Mouse (Mus musculus): Measurements from ENCODE around the gene D7Ertd443e. TPM values are rescaled to one million over a fixed set of nuclear protein-coding genes. Genes with fewer than 3 reads are reported as not detected.

The D7Ertd443e gene
- total and polyA plus RNA-seq, 3 experiments: 0.22 TPM; not detected in 2

DNA sequence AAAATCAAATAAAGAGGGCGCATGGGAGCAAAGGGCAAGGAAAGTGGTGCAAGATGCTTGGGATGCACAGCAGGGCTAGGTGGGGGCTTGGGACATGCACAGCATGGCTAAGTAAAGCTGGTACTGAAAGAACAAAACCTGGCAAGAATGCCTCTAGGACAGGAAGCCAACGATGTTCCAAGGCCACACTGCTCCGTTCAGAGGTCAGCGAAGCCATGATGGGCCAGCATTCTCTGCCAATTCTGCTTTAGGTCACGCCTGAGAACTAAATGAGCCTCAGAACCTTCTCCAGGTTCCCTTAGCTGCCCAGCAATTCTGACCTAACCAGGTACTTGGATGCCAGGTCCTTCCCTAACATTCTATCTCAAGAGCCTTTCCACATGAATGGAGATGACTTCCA, 13.2 kb downstream of the D7Ertd443e start:
- ATAC-seq (ENCODE audit: extremely low read depth, insufficient number of reproducible peaks, low FRiP score, poor library complexity, severe bottlenecking) (no peak), DNase-seq (ENCODE audit: low spot score) (no peak)
- Histone ChIP-seq H3K36me3 (replicated peaks) (no peaks in the 10 kb centered on the region), H3K9me3 (replicated peaks) (peaks cover 59% of the 10 kb centered on the region), H3K4me3 (ENCODE audit: low read depth, low read length) (no peak overlapping the region), H3K4me1 (ENCODE audit: insufficient read depth, low read depth, low read length) (no peaks in the 10 kb centered on the region), H3K27me3 (ENCODE audit: insufficient read depth, low read length) (no peaks in the 10 kb centered on the region)
- no peak for TF ChIP-seq GATA1 (IDR thresholded peaks at IDR 0.05; ENCODE audit: borderline replicate concordance, low read length)
- no peak for TF ChIP-seq POLR2AphosphoS5 (IDR thresholded peaks at IDR 0.05; ENCODE audit: insufficient replicate concordance, low read depth, low read length)
- TF ChIP-seq CTCF (IDR thresholded peaks at IDR 0.05; ENCODE audit: low read depth, low read length): no peak
- no peak for TF ChIP-seq GATA2 (IDR thresholded peaks at IDR 0.05; ENCODE audit: borderline replicate concordance, low read depth, low read length)
- TF ChIP-seq TAL1 (conservative IDR thresholded peaks at IDR 0.05; ENCODE audit: low read depth, low read length): no peak

GRCm38 (mm10) chr7:134369241-134369640, 16.2 kb downstream of the D7Ertd443e start:
- ATAC-seq (ENCODE audit: extremely low read depth, insufficient number of reproducible peaks, low FRiP score, poor library complexity, severe bottlenecking) (no peak), DNase-seq (ENCODE audit: low spot score) (no peak)
- Histone ChIP-seq H3K4me3 (ENCODE audit: low read depth, low read length) (no peak overlapping the region), H3K36me3 (replicated peaks) (no peaks in the 10 kb centered on the region), H3K9me3 (replicated peaks) (peaks cover 50% of the 10 kb centered on the region), H3K27me3 (ENCODE audit: insufficient read depth, low read length) (no peaks in the 10 kb centered on the region), H3K4me1 (ENCODE audit: insufficient read depth, low read depth, low read length) (no peaks in the 10 kb centered on the region)
- TF ChIP-seq GATA1 (IDR thresholded peaks at IDR 0.05; ENCODE audit: borderline replicate concordance, low read length): no peak
- no peak for TF ChIP-seq POLR2AphosphoS5 (IDR thresholded peaks at IDR 0.05; ENCODE audit: insufficient replicate concordance, low read depth, low read length)
- no peak for TF ChIP-seq TAL1 (conservative IDR thresholded peaks at IDR 0.05; ENCODE audit: low read depth, low read length)
- TF ChIP-seq CTCF (IDR thresholded peaks at IDR 0.05; ENCODE audit: low read depth, low read length): no peak
- no peak for TF ChIP-seq GATA2 (IDR thresholded peaks at IDR 0.05; ENCODE audit: borderline replicate concordance, low read depth, low read length)

DNA sequence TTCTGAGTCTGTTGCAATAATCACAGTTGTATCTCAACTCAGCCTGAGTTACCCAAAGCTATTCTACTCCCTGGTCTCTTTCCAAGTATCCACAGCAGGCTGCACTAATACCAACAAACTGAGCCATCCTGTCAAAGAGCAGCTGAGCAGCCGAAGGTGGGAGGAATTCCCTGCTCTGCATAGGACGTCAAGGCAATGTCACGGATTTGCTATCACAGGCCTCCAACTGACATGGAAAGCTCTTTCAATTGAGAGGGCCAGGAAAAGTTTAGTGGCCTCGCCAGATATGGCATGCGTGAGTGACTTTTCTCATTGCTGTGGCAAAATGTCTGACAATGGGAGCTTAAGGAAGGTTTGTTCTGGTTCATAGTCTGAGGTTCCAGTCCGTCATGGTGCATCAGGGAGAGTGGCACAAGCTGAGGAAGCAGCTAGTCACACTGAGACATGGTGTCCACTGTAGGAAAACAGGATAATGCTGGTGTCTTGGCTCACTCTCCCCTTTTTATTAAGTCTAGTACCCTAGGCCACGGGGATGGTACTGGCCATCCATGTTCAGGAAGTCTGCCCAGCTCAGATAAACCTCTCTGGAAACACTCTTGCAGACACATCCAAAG, 23.1 kb downstream of the D7Ertd443e start:
- Histone ChIP-seq H3K27me3 (ENCODE audit: insufficient read depth, low read length) (no peaks in the 10 kb centered on the region), H3K4me3 (ENCODE audit: low read depth, low read length) (no peak overlapping the region), H3K9me3 (replicated peaks) (peaks cover 51% of the 10 kb centered on the region), H3K36me3 (replicated peaks) (no peaks in the 10 kb centered on the region), H3K4me1 (ENCODE audit: insufficient read depth, low read depth, low read length) (no peaks in the 10 kb centered on the region)
- no peak for TF ChIP-seq POLR2AphosphoS5 (IDR thresholded peaks at IDR 0.05; ENCODE audit: insufficient replicate concordance, low read depth, low read length)
- no peak for TF ChIP-seq GATA1 (IDR thresholded peaks at IDR 0.05; ENCODE audit: borderline replicate concordance, low read length)
- TF ChIP-seq GATA2 (IDR thresholded peaks at IDR 0.05; ENCODE audit: borderline replicate concordance, low read depth, low read length): no peak
- no peak for TF ChIP-seq TAL1 (conservative IDR thresholded peaks at IDR 0.05; ENCODE audit: low read depth, low read length)
- TF ChIP-seq CTCF (IDR thresholded peaks at IDR 0.05; ENCODE audit: low read depth, low read length): no peak
- DNase-seq (ENCODE audit: low spot score) (no peak), ATAC-seq (ENCODE audit: extremely low read depth, insufficient number of reproducible peaks, low FRiP score, poor library complexity, severe bottlenecking) (no peak)

- H3K4me1 ChIP-seq (ENCODE audit: insufficient read depth, low read depth, low read length): no peaks in the 10 kb centered on the region
- ATAC-seq (ENCODE audit: extremely low read depth, insufficient number of reproducible peaks, low FRiP score, poor library complexity, severe bottlenecking) (no peak), DNase-seq (ENCODE audit: low spot score) (no peak)
- peaks cover 49% of the 10 kb centered on the region for H3K9me3 ChIP-seq (replicated peaks)
- H3K4me3 ChIP-seq (ENCODE audit: low read depth, low read length): no peak overlapping the region
- TF ChIP-seq POLR2AphosphoS5 (IDR thresholded peaks at IDR 0.05; ENCODE audit: insufficient replicate concordance, low read depth, low read length) (no peak), TAL1 (conservative IDR thresholded peaks at IDR 0.05; ENCODE audit: low read depth, low read length) (no peak)
- no peaks in the 10 kb centered on the region for H3K27me3 ChIP-seq (ENCODE audit: insufficient read depth, low read length)
- H3K36me3 ChIP-seq (replicated peaks): no peaks in the 10 kb centered on the region
These were observed 36.6 kb downstream of the D7Ertd443e start for GRCm38 (mm10) chr7:134348825-134349224.

GRCm38 (mm10) chr7:134342202-134342601, 43.3 kb downstream of the D7Ertd443e start:
- no peak for DNase-seq (ENCODE audit: low spot score)
- Histone ChIP-seq H3K9me3 (replicated peaks) (peaks cover 29% of the 10 kb centered on the region), H3K36me3 (replicated peaks) (no peaks in the 10 kb centered on the region), H3K27me3 (ENCODE audit: insufficient read depth, low read length) (no peaks in the 10 kb centered on the region), H3K4me1 (ENCODE audit: insufficient read depth, low read depth, low read length) (no peaks in the 10 kb centered on the region), H3K4me3 (ENCODE audit: low read depth, low read length) (no peak overlapping the region)
- TF ChIP-seq CTCF (IDR thresholded peaks at IDR 0.05; ENCODE audit: low read depth, low read length): no peak
- TF ChIP-seq TAL1 (conservative IDR thresholded peaks at IDR 0.05; ENCODE audit: low read depth, low read length): no peak
- TF ChIP-seq GATA2 (IDR thresholded peaks at IDR 0.05; ENCODE audit: borderline replicate concordance, low read depth, low read length): no peak
- no peak for TF ChIP-seq GATA1 (IDR thresholded peaks at IDR 0.05; ENCODE audit: borderline replicate concordance, low read length)
- TF ChIP-seq POLR2AphosphoS5 (IDR thresholded peaks at IDR 0.05; ENCODE audit: insufficient replicate concordance, low read depth, low read length): no peak
- ATAC-seq (ENCODE audit: extremely low read depth, insufficient number of reproducible peaks, low FRiP score, poor library complexity, severe bottlenecking): no peak

DNA sequence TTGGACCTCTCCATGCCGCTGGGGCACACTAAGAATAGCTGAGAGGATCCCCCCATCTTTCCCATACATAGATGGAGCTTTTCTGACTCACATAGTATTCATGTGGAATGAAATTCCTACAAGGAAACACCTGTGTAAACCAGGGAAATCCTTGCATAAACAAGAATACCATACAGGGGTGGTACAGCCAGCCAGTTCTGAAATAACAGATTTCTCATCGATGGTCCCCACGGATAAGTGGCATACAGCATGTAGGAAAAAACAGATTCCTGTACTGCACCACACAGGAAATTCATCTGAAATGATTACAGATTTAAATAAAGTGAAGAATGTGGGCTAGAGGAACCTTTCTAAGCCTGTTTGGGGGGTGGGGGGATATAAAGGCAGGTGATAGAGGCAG, 49.5 kb downstream of the D7Ertd443e start:
- Histone ChIP-seq H3K4me3 (ENCODE audit: low read depth, low read length) (no peak overlapping the region), H3K9me3 (replicated peaks) (peaks cover 12% of the 10 kb centered on the region), H3K36me3 (replicated peaks) (no peaks in the 10 kb centered on the region), H3K27me3 (ENCODE audit: insufficient read depth, low read length) (no peaks in the 10 kb centered on the region), H3K4me1 (ENCODE audit: insufficient read depth, low read depth, low read length) (no peaks in the 10 kb centered on the region)
- DNase-seq (ENCODE audit: low spot score): no peak
- no peak; the same call in 1 of the 2 replicates for ATAC-seq (ENCODE audit: extremely low read depth, insufficient number of reproducible peaks, low FRiP score, poor library complexity, severe bottlenecking)
- TF ChIP-seq GATA1 (IDR thresholded peaks at IDR 0.05; ENCODE audit: borderline replicate concordance, low read length) (no peak), GATA2 (IDR thresholded peaks at IDR 0.05; ENCODE audit: borderline replicate concordance, low read depth, low read length) (no peak), TAL1 (conservative IDR thresholded peaks at IDR 0.05; ENCODE audit: low read depth, low read length) (no peak), CTCF (IDR thresholded peaks at IDR 0.05; ENCODE audit: low read depth, low read length) (no peak), POLR2AphosphoS5 (IDR thresholded peaks at IDR 0.05; ENCODE audit: insufficient replicate concordance, low read depth, low read length) (no peak)
